In the genomic region with DNA sequence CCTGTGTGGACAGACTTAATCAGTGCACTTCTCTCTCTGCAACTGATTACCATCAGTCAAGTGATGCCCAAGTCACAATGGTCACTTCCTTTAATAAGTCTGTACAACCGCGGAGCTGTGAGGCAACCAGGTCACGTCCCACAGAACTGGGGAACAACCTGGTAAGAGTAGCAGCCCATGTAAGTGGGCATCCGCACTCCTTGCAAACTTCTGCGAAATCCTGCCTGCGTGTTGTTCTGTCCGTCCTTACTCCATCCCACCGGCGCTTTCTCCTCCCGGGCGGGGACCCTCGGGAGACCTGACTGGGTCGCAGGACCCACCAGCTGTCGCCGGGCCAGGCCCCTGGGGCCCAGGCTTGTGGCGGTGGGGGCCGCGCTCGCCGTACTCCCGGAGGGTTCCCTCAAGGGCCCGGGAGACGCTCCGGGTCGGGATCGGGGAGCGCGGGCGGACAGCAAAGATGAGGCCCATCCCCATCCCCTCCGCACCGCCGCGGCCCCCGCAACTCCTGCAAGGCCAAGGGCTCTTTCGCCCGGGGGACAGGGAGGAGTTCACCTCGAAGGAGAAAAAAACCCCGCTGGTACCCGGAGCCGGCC, we compare ENCODE assay signal across 8 mouse cellular contexts. TPM values are rescaled to one million over a fixed set of nuclear protein-coding genes. Genes with fewer than 3 reads are reported as not detected.
DNase-seq lines count a peak whose midpoint lies in the region; ATAC-seq lines count a peak whose summit lies in the region.

No protein-coding gene starts in this region.

- under 1% methylated on average over 38 of the region's 40 CpGs for WGBS in forebrain, embryonic 15.5 days
- 0% methylated on average over 19 of the region's 40 CpGs for WGBS in kidney, embryonic 14.5 days
- under 1% methylated on average over 34 of the region's 40 CpGs for WGBS in stomach, embryonic 14.5 days

- ATAC-seq in forebrain, embryonic 15.5 days (replicated peaks), result peak; percentile 78
- peak; percentile 80 for ATAC-seq in kidney, embryonic 14.5 days (ENCODE audit: low FRiP score, low TSS enrichment)
- peak; percentile 39 for ATAC-seq in stomach, embryonic 14.5 days (ENCODE audit: insufficient number of reproducible peaks, insufficient read depth, low FRiP score, low read depth)

- peak; percentile 48 for DNase-seq in layer of hippocampus, adult 9-11 months
- no peak for DNase-seq in layer of hippocampus, adult 8-10 months (ENCODE audit: low spot score in 2 of 2)
- DNase-seq in Muller cell, postnatal 12 days (ENCODE audit: inconsistent ontology term), result peak; percentile 49
- DNase-seq in lung, postnatal 4 days, result peak; percentile 56 to 59
- no peak for DNase-seq in right cerebral cortex, postnatal 25 days

- H3K4me2 ChIP-seq in forebrain, embryonic 15.5 days (replicated peaks), result peak overlapping the region; percentile 71
- H3K4me2 ChIP-seq in kidney, embryonic 14.5 days (replicated peaks; ENCODE audit: low read depth, low read length), result peak overlapping the region; percentile 89
- H3K4me2 ChIP-seq in stomach, embryonic 14.5 days (replicated peaks; ENCODE audit: low read depth, low read length), result peak overlapping the region; percentile 74

- no peaks in the 10 kb centered on the region for H3K27me3 ChIP-seq in forebrain, embryonic 15.5 days
- no peaks in the 10 kb centered on the region for H3K27me3 ChIP-seq in kidney, embryonic 14.5 days (ENCODE audit: control insufficient read depth, insufficient read depth, low read length)
- no peaks in the 10 kb centered on the region for H3K27me3 ChIP-seq in stomach, embryonic 14.5 days (ENCODE audit: control insufficient read depth, insufficient read depth, low read length)

- no peaks in the 10 kb centered on the region for H3K9me3 ChIP-seq in forebrain, embryonic 15.5 days
- H3K9me3 ChIP-seq in kidney, embryonic 14.5 days (ENCODE audit: control insufficient read depth, low read length), result no peaks in the 10 kb centered on the region
- H3K9me3 ChIP-seq in stomach, embryonic 14.5 days (ENCODE audit: control insufficient read depth, low read depth, low read length), result no peaks in the 10 kb centered on the region

- peak overlapping the region; percentile 81 for H3K4me3 ChIP-seq in forebrain, embryonic 15.5 days
- peak overlapping the region; percentile 84 for H3K4me3 ChIP-seq in kidney, embryonic 14.5 days (ENCODE audit: low read length)
- H3K4me3 ChIP-seq in stomach, embryonic 14.5 days (ENCODE audit: low read depth, low read length), result peak overlapping the region; percentile 94

- no peaks in the 10 kb centered on the region for H3K36me3 ChIP-seq in forebrain, embryonic 15.5 days
- H3K36me3 ChIP-seq in kidney, embryonic 14.5 days (ENCODE audit: control insufficient read depth, insufficient read depth, low read length), result no peaks in the 10 kb centered on the region
- H3K36me3 ChIP-seq in stomach, embryonic 14.5 days (ENCODE audit: control insufficient read depth, insufficient read depth, low read length), result no peaks in the 10 kb centered on the region

- H3K27ac ChIP-seq in forebrain, embryonic 15.5 days (replicated peaks), result peak overlapping the region; percentile 90
- H3K27ac ChIP-seq in kidney, embryonic 14.5 days (ENCODE audit: low read depth, low read length), result no peak overlapping the region
- 0 out of 2 replicates have a peak overlapping the region, but pooled peaks have one; percentile 10 for H3K27ac ChIP-seq in stomach, embryonic 14.5 days (ENCODE audit: low read length)

- peak overlapping the region; percentile 74 for H3K9ac ChIP-seq in forebrain, embryonic 15.5 days (replicated peaks)
- H3K9ac ChIP-seq in kidney, embryonic 14.5 days (ENCODE audit: low read depth, low read length), result peak overlapping the region; percentile 78
- peak overlapping the region; percentile 67 for H3K9ac ChIP-seq in stomach, embryonic 14.5 days (replicated peaks; ENCODE audit: low read depth, low read length)

- peaks cover 9% of the 10 kb centered on the region for H3K4me1 ChIP-seq in forebrain, embryonic 15.5 days
- H3K4me1 ChIP-seq in kidney, embryonic 14.5 days (ENCODE audit: control insufficient read depth, insufficient read depth, low read length), result no peaks in the 10 kb centered on the region
- H3K4me1 ChIP-seq in stomach, embryonic 14.5 days (ENCODE audit: control insufficient read depth, insufficient read depth, low read length), result no peaks in the 10 kb centered on the region

RNA-seq across cellular contexts. Expression of gene C9orf72, which starts 0.7 kb away (rescaled TPM):
- 10 to 100 TPM; 25.5 to 26.1 (median 25.9) TPM for total RNA-seq in layer of hippocampus, adult 8-10 months (2022)
- 41.2 and 45.2 TPM in 2 replicates for polyA plus RNA-seq in forebrain, embryonic 15.5 days (2015; fragmentation: Nextera tagmentation; extraction: Ambion mirVana)
- polyA plus RNA-seq in kidney, embryonic 14.5 days (2014; fragmentation: Nextera tagmentation; extraction: Ambion mirVana), result 9.9 and 13.8 TPM in 2 replicates
- 14.5 and 14.7 TPM in 2 replicates for polyA plus RNA-seq in stomach, embryonic 14.5 days (2014; fragmentation: Nextera tagmentation; extraction: Ambion mirVana)

Comparison
In these comparisons a context has a peak if more than half of its experiments do, and no peak if none do; other contexts are left out.
1. DNase-seq: peak in layer of hippocampus, adult 9-11 months (single experiment), Muller cell, postnatal 12 days (single experiment) and lung, postnatal 4 days (2 of 2); none in layer of hippocampus, adult 8-10 months (0 of 2) and right cerebral cortex, postnatal 25 days (single experiment).
2. Peak in every context shown above with its lines, with median percentiles within 50 percentile points of each other: ATAC-seq, H3K4me2 ChIP-seq, H3K4me3 ChIP-seq and H3K9ac ChIP-seq.